Mouse (Mus musculus): ENCODE data around the gene Phospho1. TPM values are rescaled to one million over a fixed set of nuclear protein-coding genes. Genes with fewer than 3 reads are reported as not detected.

Gene Phospho1
- polyA plus RNA-seq, 2 experiments: 2.5 to 35.5 TPM

GRCm38 (mm10) chr11:95831641-95832040, 7.3 kb downstream of the Phospho1 start:
- Histone ChIP-seq H3K4me2 (replicated peaks; ENCODE audit: low read depth, low read length, severe bottlenecking) (no peak overlapping the region; the same call in 1 of the 2 replicates), H3K27me3 (ENCODE audit: control insufficient read depth, insufficient read depth, low read length) (peaks cover 97% of the 10 kb centered on the region), H3K9me3 (ENCODE audit: control insufficient read depth, low read length) (no peaks in the 10 kb centered on the region), H3K4me1 (ENCODE audit: control insufficient read depth, insufficient read depth, low read length) (peaks cover 19% of the 10 kb centered on the region), H3K36me3 (ENCODE audit: control insufficient read depth, insufficient read depth, low read length) (no peaks in the 10 kb centered on the region), H3K27ac (replicated peaks; ENCODE audit: low read depth, low read length) (no peak overlapping the region), H3K4me3 (replicated peaks; ENCODE audit: low read length) (peak overlapping the region; percentile 33), H3K9ac (ENCODE audit: low read depth, low read length, severe bottlenecking) (no peak overlapping the region)
- 5% methylated on average over 15 of the region's 15 CpGs for WGBS
- DNase-seq (ENCODE audit: low spot score): no peak
- no peak for TF ChIP-seq POLR2A (IDR thresholded peaks at IDR 0.05; ENCODE audit: borderline replicate concordance, extremely low read depth, insufficient read depth, insufficient read length)
- ATAC-seq (ENCODE audit: low FRiP score, low read depth): no peak

GRCm38 (mm10) chr11:95832129-95833005, 8.1 kb downstream of the Phospho1 start:
- H3K4me3 ChIP-seq (replicated peaks; ENCODE audit: low read length): no peak overlapping the region
- H3K4me2 ChIP-seq (replicated peaks; ENCODE audit: low read depth, low read length, severe bottlenecking): no peak overlapping the region
- H3K27me3 ChIP-seq (ENCODE audit: control insufficient read depth, insufficient read depth, low read length): peaks cover 90% of the 10 kb centered on the region
- no peaks in the 10 kb centered on the region for H3K9me3 ChIP-seq (ENCODE audit: control insufficient read depth, low read length)
- ATAC-seq (ENCODE audit: low FRiP score, low read depth): no peak
- H3K36me3 ChIP-seq (ENCODE audit: control insufficient read depth, insufficient read depth, low read length): no peaks in the 10 kb centered on the region
- 36% methylated on average over 16 of the region's 18 CpGs for WGBS
- DNase-seq (ENCODE audit: low spot score): no peak
- peaks cover 25% of the 10 kb centered on the region for H3K4me1 ChIP-seq (ENCODE audit: control insufficient read depth, insufficient read depth, low read length)
- no peak overlapping the region for H3K9ac ChIP-seq (ENCODE audit: low read depth, low read length, severe bottlenecking)
- TF ChIP-seq POLR2A (IDR thresholded peaks at IDR 0.05; ENCODE audit: borderline replicate concordance, extremely low read depth, insufficient read depth, insufficient read length): no peak
- H3K27ac ChIP-seq (replicated peaks; ENCODE audit: low read depth, low read length): no peak overlapping the region

GRCm38 (mm10) chr11:95833006-95833570, 8.8 kb downstream of the Phospho1 start:
- ATAC-seq (ENCODE audit: low FRiP score, low read depth) (no peak), DNase-seq (ENCODE audit: low spot score) (no peak)
- no peaks in the 10 kb centered on the region for H3K9me3 ChIP-seq (ENCODE audit: control insufficient read depth, low read length)
- no peak overlapping the region for H3K4me3 ChIP-seq (replicated peaks; ENCODE audit: low read length)
- peaks cover 85% of the 10 kb centered on the region for H3K27me3 ChIP-seq (ENCODE audit: control insufficient read depth, insufficient read depth, low read length)
- WGBS: 22% methylated on average over 8 of the region's 8 CpGs
- H3K9ac ChIP-seq (ENCODE audit: low read depth, low read length, severe bottlenecking): no peak overlapping the region
- H3K27ac ChIP-seq (replicated peaks; ENCODE audit: low read depth, low read length): no peak overlapping the region
- H3K4me1 ChIP-seq (ENCODE audit: control insufficient read depth, insufficient read depth, low read length): peaks cover 28% of the 10 kb centered on the region
- no peak overlapping the region for H3K4me2 ChIP-seq (replicated peaks; ENCODE audit: low read depth, low read length, severe bottlenecking)
- no peaks in the 10 kb centered on the region for H3K36me3 ChIP-seq (ENCODE audit: control insufficient read depth, insufficient read depth, low read length)
- TF ChIP-seq POLR2A (IDR thresholded peaks at IDR 0.05; ENCODE audit: borderline replicate concordance, extremely low read depth, insufficient read depth, insufficient read length): no peak

- Histone ChIP-seq H3K27me3 (ENCODE audit: control insufficient read depth, insufficient read depth, low read length) (peaks cover 79% of the 10 kb centered on the region), H3K9ac (ENCODE audit: low read depth, low read length, severe bottlenecking) (no peak overlapping the region), H3K4me1 (ENCODE audit: control insufficient read depth, insufficient read depth, low read length) (peaks cover 28% of the 10 kb centered on the region), H3K36me3 (ENCODE audit: control insufficient read depth, insufficient read depth, low read length) (no peaks in the 10 kb centered on the region), H3K27ac (replicated peaks; ENCODE audit: low read depth, low read length) (no peak overlapping the region), H3K4me2 (replicated peaks; ENCODE audit: low read depth, low read length, severe bottlenecking) (no peak overlapping the region), H3K9me3 (ENCODE audit: control insufficient read depth, low read length) (no peaks in the 10 kb centered on the region), H3K4me3 (replicated peaks; ENCODE audit: low read length) (no peak overlapping the region)
- 8% methylated on average over 18 of the region's 18 CpGs for WGBS
- ATAC-seq (ENCODE audit: low FRiP score, low read depth) (peak; percentile 25; the same call in 1 of the 2 replicates), DNase-seq (ENCODE audit: low spot score) (no peak)
- TF ChIP-seq POLR2A (IDR thresholded peaks at IDR 0.05; ENCODE audit: borderline replicate concordance, extremely low read depth, insufficient read depth, insufficient read length): no peak
Measured at GRCm38 (mm10) chr11:95833631-95834142, 9.4 kb downstream of the Phospho1 start.

GRCm38 (mm10) chr11:95834143-95834667, 9.9 kb downstream of the Phospho1 start:
- no peak for DNase-seq (ENCODE audit: low spot score)
- TF ChIP-seq POLR2A (IDR thresholded peaks at IDR 0.05; ENCODE audit: borderline replicate concordance, extremely low read depth, insufficient read depth, insufficient read length): no peak
- H3K9me3 ChIP-seq (ENCODE audit: control insufficient read depth, low read length): no peaks in the 10 kb centered on the region
- H3K4me1 ChIP-seq (ENCODE audit: control insufficient read depth, insufficient read depth, low read length): peaks cover 28% of the 10 kb centered on the region
- H3K9ac ChIP-seq (ENCODE audit: low read depth, low read length, severe bottlenecking): no peak overlapping the region
- no peaks in the 10 kb centered on the region for H3K36me3 ChIP-seq (ENCODE audit: control insufficient read depth, insufficient read depth, low read length)
- peak; percentile 49; the same call in 1 of the 2 replicates for ATAC-seq (ENCODE audit: low FRiP score, low read depth)
- peaks cover 74% of the 10 kb centered on the region for H3K27me3 ChIP-seq (ENCODE audit: control insufficient read depth, insufficient read depth, low read length)
- 5% methylated on average over 22 of the region's 22 CpGs for WGBS
- H3K27ac ChIP-seq (replicated peaks; ENCODE audit: low read depth, low read length): no peak overlapping the region
- H3K4me3 ChIP-seq (replicated peaks; ENCODE audit: low read length): no peak overlapping the region
- H3K4me2 ChIP-seq (replicated peaks; ENCODE audit: low read depth, low read length, severe bottlenecking): no peak overlapping the region
